8 mouse cellular contexts compared by ENCODE assay signal in the genomic region with DNA sequence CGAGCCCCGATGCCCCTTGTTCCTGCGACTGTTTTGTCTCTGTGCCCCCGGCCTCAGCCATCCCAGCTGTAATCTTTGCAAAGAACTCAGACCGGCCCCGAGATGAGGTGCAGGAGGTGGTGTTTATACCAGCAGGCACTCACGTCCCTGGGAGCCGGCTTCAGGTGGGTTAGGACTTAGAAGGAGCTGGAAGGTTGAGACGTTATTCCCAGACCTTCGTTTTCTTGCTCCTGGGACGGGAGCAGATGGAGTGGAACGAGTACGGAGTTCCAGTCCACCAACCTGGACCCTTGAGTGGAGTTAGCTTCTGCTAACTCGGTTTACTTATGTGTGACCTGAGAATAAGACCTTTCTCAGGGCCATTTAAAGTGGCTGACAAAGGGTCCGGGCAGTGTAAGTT. TPM values are rescaled to one million over a fixed set of nuclear protein-coding genes. Genes with fewer than 3 reads are reported as not detected.
DNase-seq lines count a peak whose midpoint lies in the region; ATAC-seq and TF ChIP-seq lines count a peak whose summit lies in the region.

No protein-coding gene starts in this region.

- H3K27me3 ChIP-seq in heart, embryonic 11.5 days (ENCODE audit: control insufficient read depth, insufficient read depth, low read length): peaks cover under 1% of the 10 kb centered on the region
- no peaks in the 10 kb centered on the region for H3K27me3 ChIP-seq in ES-Bruce4 (ENCODE audit: control insufficient read depth, insufficient read depth, low read length, poor library complexity, severe bottlenecking)
- H3K27me3 ChIP-seq in hindbrain, embryonic 14.5 days (ENCODE audit: control insufficient read depth, insufficient read depth, low read length): 0 out of 2 replicates have a peak, but pooled peaks cover 3% of the 10 kb centered on the region
- H3K27me3 ChIP-seq in liver, postnatal 0 days (ENCODE audit: insufficient read depth, low read length): no peaks in the 10 kb centered on the region

- TF ChIP-seq CTCF in ES-Bruce4 (IDR thresholded peaks at IDR 0.05; ENCODE audit: low read depth, low read length): no peak
- TF ChIP-seq CTCF in liver, postnatal 0 days (IDR thresholded peaks at IDR 0.05; ENCODE audit: low read depth): no peak

- ATAC-seq in heart, embryonic 11.5 days (replicated peaks; ENCODE audit: insufficient number of reproducible peaks, low FRiP score, low TSS enrichment): no peak
- ATAC-seq in hindbrain, embryonic 14.5 days (ENCODE audit: low FRiP score): no peak
- no peak for ATAC-seq in liver, postnatal 0 days

- peak overlapping the region; percentile 54 for H3K4me3 ChIP-seq in heart, embryonic 11.5 days (ENCODE audit: low read depth, low read length)
- peak overlapping the region; percentile 80 for H3K4me3 ChIP-seq in ES-Bruce4 (ENCODE audit: low read depth, low read length)
- peak overlapping the region; percentile 58 for H3K4me3 ChIP-seq in hindbrain, embryonic 14.5 days (replicated peaks; ENCODE audit: low read length)
- peak overlapping the region; percentile 68 for H3K4me3 ChIP-seq in liver, postnatal 0 days (ENCODE audit: low read depth, low read length)

- H3K27ac ChIP-seq in heart, embryonic 11.5 days (ENCODE audit: low read depth, low read length): no peak overlapping the region
- H3K27ac ChIP-seq in ES-Bruce4 (ENCODE audit: insufficient read depth, low read length): no peak overlapping the region
- H3K27ac ChIP-seq in hindbrain, embryonic 14.5 days: no peak overlapping the region
- 0 out of 2 replicates have a peak overlapping the region, but pooled peaks have one; percentile 62 for H3K27ac ChIP-seq in liver, postnatal 0 days (ENCODE audit: low read depth)

- H3K4me1 ChIP-seq in heart, embryonic 11.5 days (ENCODE audit: control insufficient read depth, insufficient read depth, low read length): peaks cover 10% of the 10 kb centered on the region
- H3K4me1 ChIP-seq in ES-Bruce4 (ENCODE audit: control insufficient read depth, insufficient read depth, low read length): no peaks in the 10 kb centered on the region
- H3K4me1 ChIP-seq in hindbrain, embryonic 14.5 days (replicated peaks; ENCODE audit: control insufficient read depth, insufficient read depth, low read length): peaks cover 8% of the 10 kb centered on the region
- peaks cover 17% of the 10 kb centered on the region for H3K4me1 ChIP-seq in liver, postnatal 0 days (ENCODE audit: insufficient read depth)

- WGBS in heart, embryonic 11.5 days (ENCODE audit: insufficient replicate concordance): 25% methylated on average over 15 of the region's 15 CpGs
- WGBS in hindbrain, embryonic 14.5 days: 25% methylated on average over 15 of the region's 15 CpGs
- WGBS in liver, postnatal 0 days (ENCODE audit: insufficient replicate concordance): 20% methylated on average over 15 of the region's 15 CpGs

- no peak for DNase-seq in heart, adult 8-10 months (ENCODE audit: low spot score)
- DNase-seq in hindbrain, embryonic 14.5 days (ENCODE audit: low spot score): no peak
- DNase-seq in liver, postnatal 0 days: no peak
- no peak for DNase-seq in right cerebral cortex, postnatal 10 days (ENCODE audit: low spot score in 2 of 2)
- DNase-seq in left cerebral cortex, postnatal 14 days (ENCODE audit: low spot score in 2 of 2): no peak
- DNase-seq in urinary bladder, adult 18-20 months (ENCODE audit: low spot score in 2 of 2): no peak

- no peak for TF ChIP-seq POLR2A in ES-Bruce4 (IDR thresholded peaks at IDR 0.05; ENCODE audit: insufficient read depth, low read length)

- H3K4me2 ChIP-seq in heart, embryonic 11.5 days: peak overlapping the region; percentile 87
- H3K4me2 ChIP-seq in hindbrain, embryonic 14.5 days (replicated peaks): peak overlapping the region; percentile 74
- H3K4me2 ChIP-seq in liver, postnatal 0 days (ENCODE audit: low read depth, low read length): peak overlapping the region; percentile 88

- H3K9ac ChIP-seq in heart, embryonic 11.5 days (ENCODE audit: low read depth, low read length): peak overlapping the region; percentile 68
- H3K9ac ChIP-seq in ES-Bruce4 (ENCODE audit: low read depth, poor library complexity, severe bottlenecking): peak overlapping the region; percentile 68
- H3K9ac ChIP-seq in hindbrain, embryonic 14.5 days: peak overlapping the region; percentile 71
- peak overlapping the region; percentile 72 for H3K9ac ChIP-seq in liver, postnatal 0 days (replicated peaks)

- intact Hi-C loops in left cerebral cortex, postnatal 14 days (cut with DNase I): no loop called here

- H3K36me3 ChIP-seq in heart, embryonic 11.5 days (ENCODE audit: control insufficient read depth, insufficient read depth, low read length): peaks cover 3% of the 10 kb centered on the region; the same call in 1 of the 2 replicates
- H3K36me3 ChIP-seq in ES-Bruce4 (ENCODE audit: control insufficient read depth, insufficient read depth, low read length, poor library complexity, severe bottlenecking): no peaks in the 10 kb centered on the region
- no peaks in the 10 kb centered on the region for H3K36me3 ChIP-seq in hindbrain, embryonic 14.5 days (replicated peaks; ENCODE audit: control insufficient read depth, insufficient read depth)
- no peaks in the 10 kb centered on the region for H3K36me3 ChIP-seq in liver, postnatal 0 days (replicated peaks; ENCODE audit: insufficient read depth, low read length)

- H3K9me3 ChIP-seq in heart, embryonic 11.5 days (replicated peaks; ENCODE audit: control insufficient read depth, low read length): no peaks in the 10 kb centered on the region
- no peaks in the 10 kb centered on the region for H3K9me3 ChIP-seq in ES-Bruce4 (replicated peaks; ENCODE audit: control insufficient read depth, insufficient read depth, low read length, poor library complexity, severe bottlenecking)
- no peaks in the 10 kb centered on the region for H3K9me3 ChIP-seq in hindbrain, embryonic 14.5 days (ENCODE audit: control insufficient read depth, low read length)
- no peaks in the 10 kb centered on the region for H3K9me3 ChIP-seq in liver, postnatal 0 days (ENCODE audit: low read length)

- TF ChIP-seq EP300 in ES-Bruce4 (IDR thresholded peaks at IDR 0.05; ENCODE audit: insufficient read depth, low read depth, low read length): no peak
- no peak for TF ChIP-seq EP300 in liver, postnatal 0 days (IDR thresholded peaks at IDR 0.05; ENCODE audit: low read depth)

RNA-seq across cellular contexts. Expression of a gene that starts 0.7 kb away (rescaled TPM):
- 13.9 and 16.6 TPM in 2 replicates for polyA plus RNA-seq in heart, embryonic 11.5 days (2014; fragmentation: Nextera tagmentation; extraction: Ambion mirVana)
- 10 to 100 TPM; 13.6 to 18.0 (median 15.4) TPM for total RNA-seq in heart, adult 8-10 months (2022)
- polyA plus RNA-seq in ES-Bruce4 (2011; ENCODE audit: insufficient read depth, insufficient read length, low read depth, missing spikeins): 6.8 and 7.4 TPM in 2 replicates
- polyA plus RNA-seq in hindbrain, embryonic 14.5 days (2014; fragmentation: Nextera tagmentation; extraction: Ambion mirVana): 11.5 and 12.7 TPM in 2 replicates
- polyA plus RNA-seq in liver, postnatal 0 days (2015; fragmentation: Nextera tagmentation; extraction: Ambion mirVana): 20.6 and 21.2 TPM in 2 replicates
- total RNA-seq in left cerebral cortex, postnatal 14 days (2021): 1 to 10 TPM; 2.7 to 3.0 TPM

RNA-seq across cellular contexts. Expression of a gene that starts 10.8 kb away (rescaled TPM):
- 0.59 and 0.93 TPM in 2 replicates for polyA plus RNA-seq in heart, embryonic 11.5 days (2014; fragmentation: Nextera tagmentation; extraction: Ambion mirVana)
- under 1 TPM in 2 of 4 experiments, not detected in 2; 0.26 to 0.33 TPM for total RNA-seq in heart, adult 8-10 months (2022)
- polyA plus RNA-seq in ES-Bruce4 (2011; ENCODE audit: insufficient read depth, insufficient read length, low read depth, missing spikeins): 1.5 and 2.4 TPM in 2 replicates
- 2.6 and 4.3 TPM in 2 replicates for polyA plus RNA-seq in hindbrain, embryonic 14.5 days (2014; fragmentation: Nextera tagmentation; extraction: Ambion mirVana)
- 0.65 and 0.73 TPM in 2 replicates for polyA plus RNA-seq in liver, postnatal 0 days (2015; fragmentation: Nextera tagmentation; extraction: Ambion mirVana)
- under 1 TPM; 0.26 to 0.74 TPM for total RNA-seq in left cerebral cortex, postnatal 14 days (2021)

RNA-seq across cellular contexts. Expression of a gene that starts 10.9 kb away (rescaled TPM):
- polyA plus RNA-seq in heart, embryonic 11.5 days (2014; fragmentation: Nextera tagmentation; extraction: Ambion mirVana): 83.9 and 87.2 TPM in 2 replicates
- total RNA-seq in heart, adult 8-10 months (2022): 100 to 1,000 TPM in 2 of 4 experiments, 10 to 100 TPM in 2; 80.1 to 101 (median 97.6) TPM
- polyA plus RNA-seq in ES-Bruce4 (2011; ENCODE audit: insufficient read depth, insufficient read length, low read depth, missing spikeins): 62.6 and 67.1 TPM in 2 replicates
- 60.5 TPM in 2 replicates for polyA plus RNA-seq in hindbrain, embryonic 14.5 days (2014; fragmentation: Nextera tagmentation; extraction: Ambion mirVana)
- polyA plus RNA-seq in liver, postnatal 0 days (2015; fragmentation: Nextera tagmentation; extraction: Ambion mirVana): 34.1 and 34.5 TPM in 2 replicates
- total RNA-seq in left cerebral cortex, postnatal 14 days (2021): 10 to 100 TPM; 69.0 to 69.8 TPM

RNA-seq across cellular contexts. Expression of a gene that starts 17.2 kb away (rescaled TPM):
- polyA plus RNA-seq in heart, embryonic 11.5 days (2014; fragmentation: Nextera tagmentation; extraction: Ambion mirVana): 0.07 and 0.11 TPM in 2 replicates
- total RNA-seq in heart, adult 8-10 months (2022): under 1 TPM in 3 of 4 experiments, not detected in 1; 0.08 to 0.28 (median 0.23) TPM
- 12.4 and 13.5 TPM in 2 replicates for polyA plus RNA-seq in ES-Bruce4 (2011; ENCODE audit: insufficient read depth, insufficient read length, low read depth, missing spikeins)
- 0.09 and 0.16 TPM in 2 replicates for polyA plus RNA-seq in hindbrain, embryonic 14.5 days (2014; fragmentation: Nextera tagmentation; extraction: Ambion mirVana)
- polyA plus RNA-seq in liver, postnatal 0 days (2015; fragmentation: Nextera tagmentation; extraction: Ambion mirVana): 0.06 and 0.07 TPM in 2 replicates
- total RNA-seq in left cerebral cortex, postnatal 14 days (2021): 1 to 10 TPM; 2.6 to 2.7 TPM

RNA-seq across cellular contexts. Expression of a gene that starts 20.0 kb away (rescaled TPM):
- 3.9 and 4.1 TPM in 2 replicates for polyA plus RNA-seq in heart, embryonic 11.5 days (2014; fragmentation: Nextera tagmentation; extraction: Ambion mirVana)
- 1 to 10 TPM; 3.4 to 5.3 (median 3.9) TPM for total RNA-seq in heart, adult 8-10 months (2022)
- polyA plus RNA-seq in ES-Bruce4 (2011; ENCODE audit: insufficient read depth, insufficient read length, low read depth, missing spikeins): 8.3 and 9.1 TPM in 2 replicates
- 6.3 and 7.9 TPM in 2 replicates for polyA plus RNA-seq in hindbrain, embryonic 14.5 days (2014; fragmentation: Nextera tagmentation; extraction: Ambion mirVana)
- polyA plus RNA-seq in liver, postnatal 0 days (2015; fragmentation: Nextera tagmentation; extraction: Ambion mirVana): 1.8 and 2.4 TPM in 2 replicates
- total RNA-seq in left cerebral cortex, postnatal 14 days (2021): 10 to 100 TPM; 10.5 to 12.3 TPM
